Mouse (Mus musculus) monocyte, adult 2 months (primary cell): ENCODE results near the gene Zfp113.
"Not testable (repeated sequence)": the region's sequence is repeated elsewhere in the genome, so short reads cannot be mapped to it uniquely, and the experiment has no call there.

ENCODE experiments used
- DNase-seq, 2 experiments: peaks; one replicate each; pipeline ENCODE4 v3.0.0; 2022; ENCODE audit warnings: low spot score in 2 of 2, low read depth in 1 of 2

Zfp113 gene

DNA sequence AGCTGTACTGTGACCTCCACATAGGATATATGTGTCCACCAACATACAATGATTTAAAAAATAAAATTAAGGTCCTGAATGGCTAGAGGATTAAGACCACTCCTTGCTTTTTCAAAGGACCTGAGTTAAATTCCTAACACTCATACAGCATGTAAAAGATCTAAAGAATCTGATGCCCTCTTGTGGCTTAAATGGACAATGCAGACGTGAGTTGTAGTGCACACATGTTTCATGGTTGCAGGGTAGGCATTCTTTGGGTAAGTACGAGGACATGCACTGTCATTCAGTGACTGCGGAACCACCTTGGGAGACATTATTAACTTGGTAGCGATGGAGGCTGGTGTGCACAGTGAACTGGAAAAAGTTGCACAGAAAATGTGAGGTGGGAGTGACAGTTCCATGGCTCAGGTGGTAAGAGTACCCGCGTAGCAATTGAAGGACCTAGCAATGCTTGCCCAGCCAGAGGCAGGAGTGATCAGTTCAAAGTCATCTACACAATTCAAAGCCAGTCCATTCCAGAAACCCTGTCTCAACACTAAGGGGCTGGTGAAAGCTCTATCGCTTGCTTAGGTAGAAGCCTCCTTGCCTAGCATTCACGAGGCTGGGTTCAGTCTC lies 17.5 kb downstream of the Zfp113 start:
- no peak for DNase-seq

DNA sequence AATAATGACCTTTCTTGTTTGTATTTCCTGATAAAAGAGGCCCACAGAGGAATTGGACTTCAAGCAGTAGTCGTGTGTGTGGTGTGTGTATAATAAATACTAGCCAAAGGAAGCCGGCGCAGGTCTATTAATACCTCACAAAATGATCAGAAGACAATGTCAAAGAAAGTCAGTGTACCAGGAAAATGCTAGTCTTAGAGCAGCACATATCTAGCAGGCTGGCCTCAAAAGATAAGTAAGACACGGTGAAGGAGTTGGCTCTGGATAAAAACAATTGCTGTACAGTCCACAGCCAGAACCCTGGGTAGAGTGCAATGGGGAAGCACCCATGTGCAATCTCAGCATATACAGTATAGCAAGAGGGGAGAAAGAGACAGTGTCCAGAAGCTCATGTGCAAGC lies 18.3 kb downstream of the Zfp113 start:
- no peak for DNase-seq

DNA sequence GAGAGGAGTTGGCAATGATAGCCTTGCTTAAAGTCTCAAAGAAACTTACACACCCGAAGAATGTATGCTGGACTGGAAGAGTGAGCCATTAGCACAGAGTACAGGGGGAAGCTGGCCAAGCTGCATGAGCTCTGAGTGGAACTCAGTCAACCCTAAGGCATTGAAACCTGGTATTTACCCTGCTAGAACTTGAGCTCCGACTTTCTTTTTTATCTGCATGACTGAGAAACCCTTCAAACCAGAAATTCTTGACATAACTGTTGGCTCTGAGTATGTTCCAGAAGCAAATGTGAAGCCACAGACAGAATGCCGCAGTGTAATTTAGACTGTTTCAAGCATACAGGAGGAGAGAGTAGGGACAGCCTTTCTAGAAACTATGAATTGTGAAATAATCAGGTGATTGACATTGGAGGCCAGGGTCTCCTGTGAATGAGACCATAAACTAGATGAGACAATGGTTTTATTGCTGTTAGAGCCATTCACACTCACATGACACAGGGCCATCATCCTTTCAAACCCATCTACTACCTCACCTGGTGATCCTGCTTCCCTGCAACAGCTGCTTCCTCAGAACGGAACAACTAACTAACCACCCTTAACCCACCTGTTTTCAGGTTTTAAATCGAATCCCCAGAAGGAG lies 23.0 kb downstream of the Zfp113 start:
- DNase-seq: no peak

DNA sequence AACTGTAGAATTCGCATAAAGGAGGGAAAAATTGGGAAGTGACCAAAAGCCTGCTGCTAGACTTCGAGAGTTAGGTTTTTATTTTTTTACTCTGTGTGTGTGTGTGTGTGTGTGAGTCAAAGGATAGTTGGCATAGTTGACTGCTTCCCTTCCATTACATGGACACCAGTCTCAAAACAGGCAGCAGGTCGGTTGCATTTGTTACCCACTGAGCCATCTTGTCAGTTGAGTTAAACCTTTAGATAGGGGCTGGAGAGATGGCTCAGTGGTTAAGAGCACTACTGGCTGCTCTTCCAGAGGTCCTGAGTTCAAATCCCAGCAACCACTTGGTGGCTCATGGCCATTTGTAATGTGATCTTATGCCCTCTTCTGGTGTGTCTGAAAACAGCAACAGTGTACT lies 37.5 kb downstream of the Zfp113 start:
- DNase-seq: no peak

DNA sequence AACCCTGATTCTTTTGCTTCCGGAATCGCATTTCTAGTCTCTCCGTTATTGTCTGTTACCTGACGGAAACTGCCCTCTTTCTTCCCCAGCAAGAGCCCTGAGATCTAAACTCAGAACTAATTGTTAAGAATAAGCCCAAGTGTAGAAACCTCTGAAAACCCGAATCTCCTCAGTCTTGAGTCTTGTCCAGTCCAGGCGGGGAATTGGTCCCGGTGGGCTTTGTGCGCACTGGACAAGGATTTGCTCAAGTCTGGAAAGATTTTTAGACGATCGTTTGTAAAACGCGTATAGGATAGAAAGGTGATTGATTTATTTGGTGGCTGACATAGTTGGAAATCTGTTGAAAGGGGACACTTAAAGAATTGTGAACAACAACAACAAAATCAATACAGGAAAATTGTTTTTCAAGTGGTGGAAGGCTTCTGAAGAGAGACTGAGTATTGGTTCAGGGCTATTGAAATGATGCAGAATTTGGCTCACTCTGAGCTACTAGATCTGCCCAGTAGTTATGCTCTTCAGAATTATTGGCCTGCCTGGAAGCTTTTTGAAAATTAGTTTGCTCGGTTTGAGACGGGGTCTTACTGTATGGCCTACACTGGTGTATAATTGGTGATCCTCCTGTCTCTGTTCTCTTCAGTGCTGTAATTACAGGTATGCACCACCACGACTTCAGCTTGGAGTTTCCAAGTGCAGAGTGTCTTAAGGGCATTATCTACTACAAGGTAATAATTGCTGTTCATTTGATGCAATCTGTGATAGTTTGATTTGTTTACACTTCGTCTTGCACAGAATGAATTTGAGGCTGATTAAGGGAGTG lies 38.1 kb downstream of the Zfp113 start:
- no peak for DNase-seq

DNA sequence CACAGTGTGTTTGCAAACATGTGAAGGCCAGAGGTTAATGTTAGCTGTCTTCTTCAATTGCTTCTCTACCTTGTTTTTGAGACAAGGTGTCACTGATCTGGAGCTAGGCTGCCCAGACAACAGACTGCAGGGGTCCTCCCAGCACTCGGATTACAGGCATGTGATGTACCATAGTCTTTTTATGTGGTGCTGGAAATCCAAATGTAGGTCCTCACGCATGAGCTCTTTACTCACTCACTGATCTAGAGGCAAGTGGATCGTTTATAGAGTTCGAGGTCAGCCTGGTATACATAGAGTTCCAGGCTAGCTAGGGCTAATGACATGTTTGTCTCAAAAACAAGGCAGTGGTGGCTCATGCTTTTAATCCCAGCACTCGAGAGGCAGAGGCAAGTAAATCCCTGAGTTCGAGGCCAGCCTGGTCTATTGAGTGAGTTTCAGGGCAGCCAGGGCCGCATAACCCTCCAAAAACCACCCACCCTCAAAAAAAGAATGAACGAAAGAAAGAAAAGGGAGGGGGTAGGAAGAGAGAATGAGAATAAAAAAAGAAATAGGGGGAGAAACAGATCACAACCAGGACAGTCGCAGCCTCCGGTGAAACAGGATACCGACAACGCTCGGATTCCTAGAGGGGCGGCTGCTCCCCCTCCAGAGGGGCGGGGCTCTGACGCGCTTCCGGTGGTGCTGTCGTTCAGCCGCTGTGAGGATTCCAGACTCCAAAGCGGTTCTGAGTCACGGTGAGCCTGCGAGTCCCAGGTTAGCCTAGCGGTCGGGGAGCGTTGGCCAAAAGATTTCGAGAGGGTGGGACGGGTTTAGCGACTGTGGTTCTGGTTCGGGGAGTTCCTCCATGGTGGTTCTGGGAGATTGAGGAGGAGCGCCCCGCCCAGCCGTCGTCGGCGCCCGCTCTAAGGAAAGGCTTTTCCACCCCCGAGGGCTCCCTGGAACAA lies 39.0 kb downstream of the Zfp113 start, which contains the start of gene Zscan21:
Zscan21 (plus strand) TSS at position 649 of the 944 bp plus-strand sequence.
- DNase-seq: peak; percentile 38 to 64

DNA sequence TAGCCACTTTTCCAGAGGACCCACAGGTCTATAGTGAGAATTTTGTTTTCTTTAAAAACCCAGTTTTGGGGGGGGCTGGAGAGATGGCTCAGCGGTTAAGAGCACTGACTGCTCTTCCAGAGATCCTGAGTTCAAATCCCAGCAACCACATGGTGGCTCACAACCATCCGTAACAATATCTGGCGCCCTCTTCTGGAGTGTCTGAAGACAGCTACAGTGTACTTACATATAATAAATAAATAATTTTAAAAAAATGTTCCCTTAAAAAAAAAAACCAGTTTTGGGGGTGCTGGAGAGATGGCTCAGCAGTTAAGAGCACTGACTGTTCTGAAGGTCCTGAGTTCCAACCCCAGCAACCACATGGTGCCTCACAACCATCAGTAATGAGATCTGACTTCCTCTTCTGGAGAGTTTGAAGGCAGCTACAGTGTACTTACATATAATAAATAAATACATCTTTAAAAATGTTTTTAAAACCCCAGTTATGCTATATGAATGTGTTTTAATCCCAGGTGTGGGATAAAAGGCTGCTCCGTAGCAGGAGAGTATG lies 45.6 kb downstream of the Zfp113 start:
- DNase-seq: not testable (repeated sequence)

DNA sequence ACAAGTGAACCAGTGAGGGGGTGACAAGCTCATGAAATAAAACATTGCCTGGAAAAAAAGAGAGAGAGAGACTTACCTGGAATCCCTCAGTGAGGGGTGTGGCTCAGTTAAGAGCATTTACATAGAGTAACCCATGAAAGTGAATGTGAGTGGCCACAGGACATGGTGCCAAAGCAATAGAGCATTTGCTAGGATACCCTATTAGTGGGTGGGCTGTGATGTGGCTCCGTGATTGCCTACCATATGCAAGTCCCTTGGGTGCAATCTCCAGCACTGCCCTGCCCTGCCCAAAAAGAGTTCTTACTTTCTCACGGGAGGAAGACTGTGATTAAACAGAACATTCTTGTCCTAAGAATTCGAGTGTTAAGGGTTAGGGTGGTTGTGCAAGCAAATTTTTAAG lies 48.4 kb downstream of the Zfp113 start:
- no peak for DNase-seq

DNA sequence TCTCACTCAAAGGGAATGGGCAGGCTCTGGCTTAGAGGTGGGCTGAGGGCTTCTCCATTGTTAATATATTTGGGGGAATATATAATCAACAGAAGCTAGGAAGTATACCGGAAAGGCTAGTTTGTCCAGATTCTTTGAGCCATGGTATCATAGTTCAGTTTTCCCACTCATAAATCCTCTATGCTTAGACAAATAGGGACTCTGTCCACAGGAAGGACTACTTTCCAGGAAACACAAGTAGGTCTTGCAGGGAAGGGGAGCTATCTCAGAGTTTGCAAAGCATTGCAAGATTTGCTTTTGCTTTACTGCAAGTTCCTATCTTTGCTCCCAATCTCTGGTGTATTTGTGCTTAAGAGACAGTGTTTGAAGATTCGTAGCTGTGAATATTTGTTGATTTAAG lies 50.6 kb downstream of the Zfp113 start:
- DNase-seq: no peak

DNA sequence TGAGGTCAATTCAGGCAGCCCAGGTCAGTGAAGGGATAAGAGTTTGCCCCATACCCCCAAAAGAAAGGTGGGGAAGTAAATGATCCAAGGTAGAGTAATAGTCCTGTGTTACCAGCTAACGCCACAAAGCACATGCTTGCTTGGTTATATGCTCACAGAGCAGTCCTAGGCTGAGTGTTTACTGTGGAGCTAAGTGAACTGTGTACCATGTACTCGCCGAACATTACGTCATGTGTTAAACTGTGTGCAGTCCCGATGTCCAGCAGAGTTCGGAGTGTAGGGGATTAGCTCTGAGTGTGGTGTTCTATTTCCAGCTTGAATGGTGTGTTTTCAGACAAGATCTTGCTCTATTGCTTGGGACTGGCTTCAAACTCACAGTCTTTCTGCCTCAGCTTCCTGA lies 61.1 kb downstream of the Zfp113 start:
- no peak for DNase-seq

DNA sequence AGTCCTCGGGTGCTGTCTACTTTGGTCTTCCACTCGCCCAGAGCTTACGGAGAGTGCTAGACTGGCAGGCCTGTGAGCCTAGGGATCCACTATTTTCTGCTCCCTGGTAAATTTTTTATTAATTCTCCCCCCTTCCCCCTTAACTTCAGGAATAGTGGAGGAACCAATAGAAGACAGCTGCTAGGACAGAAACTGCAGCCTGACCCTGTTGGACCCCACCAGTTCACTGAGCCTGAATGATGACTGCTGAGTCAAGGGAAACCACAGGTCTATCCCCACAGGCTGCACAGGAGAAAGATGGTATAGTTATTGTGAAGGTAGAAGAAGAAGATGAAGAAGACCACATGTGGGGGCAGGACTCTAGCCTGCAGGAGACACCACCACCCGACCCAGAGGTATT lies 62.8 kb downstream of the Zfp113 start:
- DNase-seq: no peak

DNA sequence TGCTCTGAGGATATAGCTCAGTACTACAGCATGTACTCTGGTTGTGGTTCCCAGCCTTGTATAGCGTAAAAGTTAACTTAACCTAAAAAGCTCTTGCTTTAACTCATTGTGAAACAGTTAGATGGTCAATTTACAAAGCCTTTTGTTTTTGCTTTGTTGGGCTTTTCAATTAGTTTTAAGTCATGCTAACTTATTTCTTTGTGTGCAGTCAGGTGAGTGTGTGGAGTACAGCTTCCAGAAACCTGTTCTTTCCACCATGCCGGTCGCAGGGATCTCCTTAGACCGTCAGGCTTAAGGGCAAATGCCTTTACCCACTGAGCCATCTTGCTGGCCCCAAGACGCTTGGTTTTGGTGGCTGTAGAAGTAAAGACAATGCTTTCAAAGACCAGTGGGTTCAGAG lies 64.8 kb downstream of the Zfp113 start:
- DNase-seq: no peak

DNA sequence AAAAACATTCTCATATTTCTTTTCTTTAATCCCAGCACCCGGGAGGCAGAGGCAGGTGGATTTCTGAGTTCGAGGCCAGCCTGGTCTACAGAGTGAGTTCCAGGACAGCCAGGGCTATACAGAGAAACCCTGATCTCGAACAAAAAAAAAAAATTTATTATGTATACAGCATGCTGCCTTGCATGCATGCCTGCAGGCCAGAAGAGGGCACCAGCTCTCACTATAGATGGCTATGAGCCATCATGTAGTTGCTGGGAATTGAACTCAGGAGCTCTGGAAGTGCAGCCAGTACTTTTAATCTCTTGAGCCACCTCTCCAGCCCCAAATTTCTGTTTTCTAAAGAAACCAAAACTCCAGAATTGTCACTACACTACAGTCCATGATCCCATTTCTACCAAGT lies 65.3 kb downstream of the Zfp113 start:
- no peak for DNase-seq
